In the genomic region with DNA sequence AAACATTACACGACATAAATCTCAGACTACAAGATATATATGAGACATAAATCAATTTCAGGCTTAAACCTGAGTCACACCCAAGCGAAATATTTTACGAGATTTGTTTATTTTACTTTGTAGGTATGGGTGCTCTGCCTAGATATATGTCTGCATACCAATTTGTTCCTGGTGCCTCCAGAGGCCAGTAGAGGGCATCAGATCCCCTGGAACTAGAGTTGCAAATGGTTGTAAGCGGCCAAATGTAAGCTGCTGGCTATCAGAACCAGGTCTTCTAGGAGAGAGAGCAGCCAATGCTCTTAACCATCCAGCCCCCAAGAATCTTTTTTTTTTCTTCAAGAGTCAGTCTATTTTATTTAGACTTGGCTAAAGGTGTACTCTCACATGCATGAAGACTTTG, we compare ENCODE assay signal across 9 mouse cellular contexts. TPM values are rescaled to one million over a fixed set of nuclear protein-coding genes. Genes with fewer than 3 reads are reported as not detected.
DNase-seq lines count a peak whose midpoint lies in the region; ATAC-seq and TF ChIP-seq lines count a peak whose summit lies in the region.
"Had no signal": no experiment of that assay in that cellular context is flagged by ENCODE, and none has a peak within 500 bp of the region (broad histone marks: within the 10 kb centered on the region; RNA-seq: fewer than 3 reads in every experiment).

No protein-coding gene starts in this region.

- 84% methylated on average over 4 of the region's 4 CpGs for WGBS in forebrain, embryonic 14.5 days
- 82% methylated on average over 4 of the region's 4 CpGs for WGBS in forebrain, embryonic 12.5 days
- 87% methylated on average over 4 of the region's 4 CpGs for WGBS in liver, postnatal 0 days (ENCODE audit: insufficient replicate concordance)

- no peak for TF ChIP-seq CTCF in bone marrow macrophage, adult 2 months (IDR thresholded peaks at IDR 0.05; ENCODE audit: low read depth, low read length)
- TF ChIP-seq CTCF in liver, postnatal 0 days (IDR thresholded peaks at IDR 0.05; ENCODE audit: low read depth), result peak; percentile 66

- H3K27ac ChIP-seq in forebrain, embryonic 14.5 days (ENCODE audit: low read depth, low read length), result no peak overlapping the region
- no peak overlapping the region for H3K27ac ChIP-seq in forebrain, embryonic 12.5 days
- H3K27ac ChIP-seq in bone marrow macrophage, adult 2 months (ENCODE audit: insufficient read depth, low read depth, low read length), result peak overlapping the region; percentile 82; the same call in 1 of the 2 replicates
- H3K27ac ChIP-seq in liver, postnatal 0 days (ENCODE audit: low read depth), result no peak overlapping the region
- H3K27ac ChIP-seq: heart, embryonic 15.5 days had no signal

- H3K9ac ChIP-seq in forebrain, embryonic 14.5 days (ENCODE audit: low read length), result no peak overlapping the region
- H3K9ac ChIP-seq in forebrain, embryonic 12.5 days, result no peak overlapping the region
- no peak overlapping the region for H3K9ac ChIP-seq in liver, postnatal 0 days (replicated peaks)
- H3K9ac ChIP-seq: heart, embryonic 15.5 days had no signal

- H3K4me3 ChIP-seq in forebrain, embryonic 14.5 days (ENCODE audit: low read depth, low read length), result no peak overlapping the region
- H3K4me3 ChIP-seq in forebrain, embryonic 12.5 days (replicated peaks), result no peak overlapping the region
- no peak overlapping the region for H3K4me3 ChIP-seq in bone marrow macrophage, adult 2 months (ENCODE audit: insufficient read depth, low read length)
- no peak overlapping the region for H3K4me3 ChIP-seq in liver, postnatal 0 days (ENCODE audit: low read depth, low read length)
- H3K4me3 ChIP-seq: heart, embryonic 15.5 days had no signal

- H3K9me3 ChIP-seq in forebrain, embryonic 14.5 days (replicated peaks; ENCODE audit: control insufficient read depth, low read length), result no peaks in the 10 kb centered on the region
- H3K9me3 ChIP-seq in forebrain, embryonic 12.5 days, result no peaks in the 10 kb centered on the region
- no peaks in the 10 kb centered on the region for H3K9me3 ChIP-seq in liver, postnatal 0 days (ENCODE audit: low read length)
- H3K9me3 ChIP-seq: heart, embryonic 15.5 days had no signal

- H3K27me3 ChIP-seq in forebrain, embryonic 14.5 days (replicated peaks; ENCODE audit: control insufficient read depth, insufficient read depth, low read length), result no peaks in the 10 kb centered on the region
- no peaks in the 10 kb centered on the region for H3K27me3 ChIP-seq in forebrain, embryonic 12.5 days
- H3K27me3 ChIP-seq in liver, postnatal 0 days (ENCODE audit: insufficient read depth, low read length), result no peaks in the 10 kb centered on the region
- H3K27me3 ChIP-seq: heart, embryonic 15.5 days had no signal

- no peaks in the 10 kb centered on the region for H3K4me1 ChIP-seq in forebrain, embryonic 14.5 days (ENCODE audit: control insufficient read depth, insufficient read depth, low read length)
- no peaks in the 10 kb centered on the region for H3K4me1 ChIP-seq in forebrain, embryonic 12.5 days
- peaks cover 54% of the 10 kb centered on the region for H3K4me1 ChIP-seq in bone marrow macrophage, adult 2 months (ENCODE audit: control insufficient read depth, insufficient read depth, low read length)
- H3K4me1 ChIP-seq in liver, postnatal 0 days (ENCODE audit: insufficient read depth), result no peaks in the 10 kb centered on the region

- no peak for TF ChIP-seq EP300 in liver, postnatal 0 days (IDR thresholded peaks at IDR 0.05; ENCODE audit: low read depth)

- H3K4me2 ChIP-seq in forebrain, embryonic 14.5 days (ENCODE audit: low read length), result no peak overlapping the region
- no peak overlapping the region for H3K4me2 ChIP-seq in forebrain, embryonic 12.5 days
- H3K4me2 ChIP-seq in liver, postnatal 0 days (ENCODE audit: low read depth, low read length), result no peak overlapping the region
- H3K4me2 ChIP-seq: heart, embryonic 15.5 days had no signal

- H3K36me3 ChIP-seq in forebrain, embryonic 14.5 days (ENCODE audit: control insufficient read depth, insufficient read depth, low read length), result peaks cover 84% of the 10 kb centered on the region
- peaks cover 89% of the 10 kb centered on the region for H3K36me3 ChIP-seq in forebrain, embryonic 12.5 days (replicated peaks)
- peaks cover 69% of the 10 kb centered on the region for H3K36me3 ChIP-seq in liver, postnatal 0 days (replicated peaks; ENCODE audit: insufficient read depth, low read length)

- no peak for ATAC-seq in forebrain, embryonic 14.5 days
- no peak for ATAC-seq in forebrain, embryonic 12.5 days (ENCODE audit: low FRiP score)
- ATAC-seq in liver, postnatal 0 days, result no peak
- no peak for ATAC-seq in inflammation-experienced regulatory T-cells, adult 6 months

- peak; percentile 55 for DNase-seq in forebrain, embryonic 14.5 days (ENCODE audit: low spot score)
- peak; percentile 60 for DNase-seq in 3T3-L1 (ENCODE audit: low read depth, low spot score)
- DNase-seq in liver, postnatal 0 days, result peak; percentile 31
- no peak for DNase-seq in heart, adult 18-20 months
- no peak for DNase-seq in left cerebral cortex, adult 8-10 months (ENCODE audit: low spot score in 2 of 2)

- TF ChIP-seq POLR2A in bone marrow macrophage, adult 2 months (IDR thresholded peaks at IDR 0.05; ENCODE audit: borderline replicate concordance, low read depth, low read length), result no peak

RNA-seq across cellular contexts. Expression of a gene that starts 28.3 kb away (rescaled TPM):
- polyA plus RNA-seq in forebrain, embryonic 14.5 days (2014; fragmentation: Nextera tagmentation; extraction: Ambion mirVana), result 0.18 and 0.27 TPM in 2 replicates
- 2.1 and 2.5 TPM in 2 replicates for polyA plus RNA-seq in forebrain, embryonic 12.5 days (2016; fragmentation: Nextera tagmentation; extraction: Ambion mirVana)
- polyA plus RNA-seq in bone marrow macrophage, adult 2 months (2012; ENCODE audit: insufficient read depth, insufficient read length, missing spikeins), result 0.64 and 1.4 TPM in 2 replicates
- 0.69 and 0.99 TPM in 2 replicates for polyA plus RNA-seq in liver, postnatal 0 days (2015; fragmentation: Nextera tagmentation; extraction: Ambion mirVana)
- polyA plus RNA-seq in inflammation-experienced regulatory T-cells, adult 6 months (2017; shearing (Covaris generic)), result 10 to 100 TPM in 1 of 3 experiments, 1 to 10 TPM in 2; 4.4 to 10.5 (median 5.4) TPM
- total RNA-seq in heart, adult 18-20 months (2021), result under 1 TPM; 0.32 to 0.49 TPM
- total RNA-seq in left cerebral cortex, adult 8-10 months (2022), result 1 to 10 TPM in 3 of 4 experiments, under 1 TPM in 1; 0.96 to 9.2 (median 4.0) TPM

RNA-seq across cellular contexts. Expression of a gene that starts 51.7 kb away (rescaled TPM):
- polyA plus RNA-seq in forebrain, embryonic 14.5 days (2014; fragmentation: Nextera tagmentation; extraction: Ambion mirVana), result 208 and 237 TPM in 2 replicates
- 213 and 223 TPM in 2 replicates for polyA plus RNA-seq in forebrain, embryonic 12.5 days (2016; fragmentation: Nextera tagmentation; extraction: Ambion mirVana)
- polyA plus RNA-seq in bone marrow macrophage, adult 2 months (2012; ENCODE audit: insufficient read depth, insufficient read length, missing spikeins), result 392 and 427 TPM in 2 replicates
- polyA plus RNA-seq in liver, postnatal 0 days (2015; fragmentation: Nextera tagmentation; extraction: Ambion mirVana), result 167 and 178 TPM in 2 replicates
- 100 to 1,000 TPM in 1 of 3 experiments, 10 to 100 TPM in 2; 65.4 to 108 (median 70.8) TPM for polyA plus RNA-seq in inflammation-experienced regulatory T-cells, adult 6 months (2017; shearing (Covaris generic))
- total RNA-seq in heart, adult 18-20 months (2021), result 100 to 1,000 TPM; 318 to 322 TPM
- total RNA-seq in left cerebral cortex, adult 8-10 months (2022), result 100 to 1,000 TPM; 531 to 605 (median 581) TPM

Comparison
In these comparisons a context has a peak if more than half of its experiments do, and no peak if none do; other contexts are left out.
1. DNase-seq: peak in forebrain, embryonic 14.5 days (single experiment), 3T3-L1 (single experiment) and liver, postnatal 0 days (single experiment); none in heart, adult 18-20 months (0 of 2) and left cerebral cortex, adult 8-10 months (0 of 2).